Mouse (Mus musculus) olfactory bulb, adult 2 months (tissue): ENCODE measurements around the gene Asxl1.

ENCODE experiments used
- CTCF ChIP-seq: fragments of 200-500 bp; IDR thresholded peaks from 2 replicates; pipeline ENCODE4 v1.5.1; 2012; ENCODE audit warnings: low read depth, mild to moderate bottlenecking, low read length, moderate library complexity; ENCODE audit not compliant: insufficient read depth
- POLR2A ChIP-seq: fragments of 200-500 bp; IDR thresholded peaks from 2 replicates; pipeline ENCODE4 v1.6.1; 2012; ENCODE audit warnings: mild to moderate bottlenecking, low read depth, low read length, moderate library complexity; ENCODE audit not compliant: insufficient read depth

DNA sequence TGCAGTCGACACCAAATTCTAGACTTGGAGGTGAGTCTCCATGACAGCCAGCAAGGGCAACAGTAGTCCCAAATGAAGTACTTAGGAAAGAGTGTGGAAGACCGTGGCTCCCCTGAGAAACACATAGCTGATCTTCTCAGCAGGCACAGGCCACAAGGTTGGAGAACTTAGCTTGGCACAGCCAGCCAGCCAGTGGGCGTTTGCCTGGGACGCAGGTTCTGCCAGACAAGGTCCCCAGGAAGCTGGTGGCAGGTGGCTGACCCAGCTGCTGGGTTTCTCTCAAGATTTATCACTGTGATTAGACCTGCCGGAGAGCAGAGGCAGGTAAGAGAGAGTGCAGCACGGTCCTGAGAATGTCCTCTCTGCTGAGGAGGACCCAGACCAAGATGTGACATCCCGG lies 37.0 kb upstream of the Asxl1 start:
- TF ChIP-seq POLR2A (no peak), CTCF (no peak)
